Mouse (Mus musculus) intestine, embryonic 15.5 days (tissue): Measurements from ENCODE around the gene Pign. TPM values are rescaled to one million over a fixed set of nuclear protein-coding genes. Genes with fewer than 3 reads are reported as not detected.

ENCODE experiments used
- ATAC-seq: fragments of 200-750 bp; cut with Nextera tagmentation; 2 replicates; pipeline ENCODE4 v1.8.0; 2017; ENCODE audit warnings: moderate TSS enrichment, moderate library complexity
- H3K27ac ChIP-seq: fragments of 300-500 bp; sonication (generic); 2 replicates; pipeline ENCODE4 v1.5.1; 2015; ENCODE audit warnings: mild to moderate bottlenecking, inconsistent platforms
- H3K27me3 ChIP-seq: fragments of 300-500 bp; sonication (generic); replicated peaks from 2 replicates; pipeline ENCODE4 v1.6.1; 2015; ENCODE audit warnings: inconsistent platforms
- H3K36me3 ChIP-seq: fragments of 300-500 bp; sonication (generic); 2 replicates; pipeline ENCODE4 v1.6.1; 2015; ENCODE audit warnings: inconsistent platforms
- H3K4me1 ChIP-seq: fragments of 300-500 bp; sonication (generic); replicated peaks from 2 replicates; pipeline ENCODE4 v1.6.1; 2015; ENCODE audit warnings: inconsistent platforms
- H3K4me2 ChIP-seq: fragments of 300-500 bp; sonication (generic); replicated peaks from 2 replicates; pipeline ENCODE4 v1.6.1; 2015; ENCODE audit warnings: mild to moderate bottlenecking, inconsistent platforms
- H3K4me3 ChIP-seq: fragments of 300-500 bp; sonication (generic); replicated peaks from 2 replicates; pipeline ENCODE4 v1.5.1; 2015; ENCODE audit warnings: inconsistent platforms
- H3K9ac ChIP-seq: fragments of 300-500 bp; sonication (generic); 2 replicates; pipeline ENCODE4 v1.6.1; 2015; ENCODE audit warnings: inconsistent platforms
- H3K9me3 ChIP-seq: fragments of 300-500 bp; sonication (generic); 2 replicates; pipeline ENCODE4 v1.6.1; 2016; ENCODE audit warnings: inconsistent platforms
- WGBS: fragments of 180-500 bp; shearing (Covaris S2); methylation state at CpG from one replicate; pipeline ENCODE4 v1.1.7; 2015; 5-methylcytosine and 5-hydroxymethylcytosine counted together
- polyA plus RNA-seq: library from polyadenylated mRNA; unstranded; fragments of >200 nt; fragmentation: Nextera tagmentation; extraction: Ambion mirVana; gene quantifications from 2 replicates; pipeline ENCODE4 v1.2.1, GENCODE M21; 2015

Gene Pign
- polyA plus RNA-seq, 1 experiment from 2014 or later = 12.7 TPM

DNA sequence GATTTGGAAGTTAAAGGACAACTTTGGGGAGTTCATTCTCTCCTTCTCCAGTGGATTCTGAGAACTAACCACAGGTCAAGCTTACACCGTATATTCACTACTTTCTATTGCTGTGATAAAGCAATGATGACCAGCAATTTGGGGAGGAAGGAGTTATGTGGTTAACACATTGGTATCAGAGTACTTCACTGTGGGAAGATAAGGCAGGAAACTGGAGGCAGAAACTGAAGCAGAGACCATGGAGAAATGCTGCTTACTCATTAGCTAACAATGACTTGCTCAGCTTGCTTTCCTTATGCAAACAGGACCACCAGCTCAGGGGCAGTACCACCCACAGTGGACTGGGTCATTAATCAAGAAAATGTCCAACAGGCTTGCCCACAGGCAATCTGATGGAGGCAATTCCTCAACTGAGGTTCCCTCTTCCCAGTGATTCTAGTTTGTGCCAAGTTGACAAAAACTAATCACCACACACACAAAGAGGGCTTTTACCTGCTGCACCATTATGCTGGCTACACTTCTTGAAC lies 108.2 kb downstream of the Pign start:
- WGBS = 37% methylated on average over 1 of the region's 1 CpGs
- Histone ChIP-seq H3K9me3 (no peaks in the 10 kb centered on the region), H3K27me3 (no peaks in the 10 kb centered on the region), H3K4me1 (no peaks in the 10 kb centered on the region), H3K4me3 (no peak overlapping the region), H3K27ac (no peak overlapping the region), H3K9ac (no peak overlapping the region), H3K4me2 (no peak overlapping the region), H3K36me3 (no peaks in the 10 kb centered on the region)
- ATAC-seq = no peak

DNA sequence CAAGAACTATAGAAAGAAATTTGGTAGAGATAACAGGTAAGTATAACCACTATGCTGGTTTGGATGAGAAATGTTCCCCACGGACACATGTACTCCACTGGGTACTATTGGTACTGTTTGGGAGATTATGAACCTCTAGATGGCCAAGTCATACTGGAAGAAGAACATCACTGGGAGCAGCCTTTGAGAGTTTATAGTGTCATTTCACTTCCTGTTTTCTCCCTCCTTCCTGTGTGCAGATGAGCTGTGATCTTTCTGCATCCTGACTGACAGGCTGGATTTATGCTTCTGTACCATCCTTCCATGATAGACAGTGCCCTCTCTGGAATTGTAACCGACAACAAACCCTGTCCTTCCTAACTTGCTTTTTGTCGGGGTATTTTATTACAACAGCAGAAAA lies 110.3 kb downstream of the Pign start:
- Histone ChIP-seq H3K36me3 (no peaks in the 10 kb centered on the region), H3K4me2 (no peak overlapping the region), H3K9me3 (no peaks in the 10 kb centered on the region), H3K4me1 (no peaks in the 10 kb centered on the region), H3K9ac (no peak overlapping the region), H3K27ac (no peak overlapping the region), H3K27me3 (no peaks in the 10 kb centered on the region), H3K4me3 (no peak overlapping the region)
- 92% methylated on average over 3 of the region's 3 CpGs for WGBS
- no peak for ATAC-seq

DNA sequence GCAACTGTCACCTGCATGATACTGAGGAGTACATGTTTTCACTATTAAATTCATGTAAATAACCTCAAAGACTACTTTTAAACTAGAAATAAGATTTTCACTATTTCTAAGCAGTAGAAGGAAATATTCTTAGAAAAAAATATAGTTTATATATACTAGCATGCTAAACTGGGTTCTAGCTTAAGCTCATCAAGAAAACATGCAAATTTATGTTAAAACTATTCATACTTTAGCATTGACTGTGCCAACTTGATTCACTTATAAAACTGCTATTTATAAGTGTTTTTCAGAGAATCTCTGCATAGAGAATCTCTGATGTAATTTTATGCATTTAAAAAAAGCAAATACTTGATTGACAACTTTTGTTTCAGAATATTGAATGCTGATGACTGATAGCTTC lies 113.3 kb downstream of the Pign start:
- H3K36me3 ChIP-seq = no peaks in the 10 kb centered on the region
- H3K9me3 ChIP-seq = no peaks in the 10 kb centered on the region
- no peak for ATAC-seq
- no peaks in the 10 kb centered on the region for H3K27me3 ChIP-seq
- H3K4me3 ChIP-seq = no peak overlapping the region
- H3K27ac ChIP-seq = no peak overlapping the region
- H3K9ac ChIP-seq = no peak overlapping the region
- no peak overlapping the region for H3K4me2 ChIP-seq
- H3K4me1 ChIP-seq = no peaks in the 10 kb centered on the region

DNA sequence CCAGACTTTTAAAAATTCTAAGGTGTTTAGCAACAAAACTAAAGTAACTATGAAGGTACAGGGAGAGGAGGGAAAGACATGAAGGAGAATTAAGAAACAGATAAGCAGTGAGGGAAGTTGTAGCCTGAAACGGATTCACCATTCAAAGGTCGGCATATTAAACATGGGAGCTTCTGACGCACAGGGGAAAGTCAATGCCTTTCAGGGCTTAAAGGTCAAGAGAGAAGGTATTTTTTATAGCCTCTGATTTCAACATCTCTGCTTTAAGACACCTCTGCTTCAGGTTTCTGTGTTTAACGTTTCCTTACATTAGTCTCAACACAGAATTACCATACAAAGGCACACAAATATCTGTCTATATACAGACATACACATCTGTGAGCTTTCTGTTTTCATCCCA lies 113.8 kb downstream of the Pign start:
- H3K4me2 ChIP-seq = no peak overlapping the region
- H3K4me3 ChIP-seq = no peak overlapping the region
- no peak overlapping the region for H3K9ac ChIP-seq
- H3K36me3 ChIP-seq = no peaks in the 10 kb centered on the region
- WGBS = 61% methylated on average over 4 of the region's 4 CpGs
- H3K9me3 ChIP-seq = no peaks in the 10 kb centered on the region
- H3K27ac ChIP-seq = no peak overlapping the region
- no peaks in the 10 kb centered on the region for H3K4me1 ChIP-seq
- H3K27me3 ChIP-seq = no peaks in the 10 kb centered on the region
- ATAC-seq = peak; percentile 56; the same call in 1 of the 2 replicates

DNA sequence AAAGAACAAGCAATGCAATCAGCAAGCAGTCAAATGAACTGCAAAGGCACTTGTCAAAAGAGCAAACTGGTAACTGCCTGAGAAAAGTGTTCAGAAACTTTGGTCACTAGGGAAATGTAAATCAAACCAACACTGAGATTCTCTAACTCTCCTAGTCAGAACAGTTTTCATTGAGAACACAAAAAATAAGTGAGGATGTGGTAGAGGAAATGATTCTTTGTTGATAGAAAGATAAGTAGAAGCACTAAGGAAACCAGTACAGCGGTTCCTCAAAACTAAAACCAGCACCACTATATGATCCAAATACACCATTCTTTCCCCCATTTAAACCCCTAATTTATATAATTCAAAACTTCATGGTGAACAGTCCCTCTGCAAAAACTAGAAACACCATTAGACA lies 120.4 kb downstream of the Pign start:
- no peak for ATAC-seq
- 97% methylated on average over 1 of the region's 1 CpGs for WGBS
- Histone ChIP-seq H3K9me3 (no peaks in the 10 kb centered on the region), H3K4me1 (no peaks in the 10 kb centered on the region), H3K27ac (no peak overlapping the region), H3K27me3 (no peaks in the 10 kb centered on the region), H3K9ac (no peak overlapping the region), H3K4me3 (no peak overlapping the region), H3K4me2 (no peak overlapping the region), H3K36me3 (peaks cover 11% of the 10 kb centered on the region)

DNA sequence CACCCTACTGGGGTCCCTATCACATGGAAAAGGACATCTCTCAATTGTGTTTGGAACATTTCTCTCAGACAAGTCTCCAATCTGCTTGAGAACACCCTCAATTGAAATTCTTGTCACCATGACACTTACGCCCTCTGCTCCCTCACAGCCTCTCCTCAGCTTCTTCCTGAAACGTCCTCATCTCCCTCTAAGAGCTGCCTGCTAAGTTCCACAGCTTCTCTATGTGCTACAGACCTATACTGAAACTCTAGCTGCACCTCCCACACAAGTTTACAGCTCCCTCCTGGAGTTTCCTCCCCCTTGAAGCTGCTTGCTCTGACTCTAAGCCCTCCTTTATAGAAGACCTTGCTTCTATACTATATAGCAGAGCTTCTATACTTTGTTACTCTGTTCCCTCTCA lies 139.7 kb downstream of the Pign start:
- ATAC-seq = no peak
- H3K27ac ChIP-seq = no peak overlapping the region
- H3K4me2 ChIP-seq = no peak overlapping the region
- H3K4me1 ChIP-seq = no peaks in the 10 kb centered on the region
- H3K9ac ChIP-seq = no peak overlapping the region
- WGBS = 58% methylated on average over 2 of the region's 2 CpGs
- H3K36me3 ChIP-seq = no peaks in the 10 kb centered on the region
- H3K27me3 ChIP-seq = no peaks in the 10 kb centered on the region
- no peaks in the 10 kb centered on the region for H3K9me3 ChIP-seq
- no peak overlapping the region for H3K4me3 ChIP-seq

DNA sequence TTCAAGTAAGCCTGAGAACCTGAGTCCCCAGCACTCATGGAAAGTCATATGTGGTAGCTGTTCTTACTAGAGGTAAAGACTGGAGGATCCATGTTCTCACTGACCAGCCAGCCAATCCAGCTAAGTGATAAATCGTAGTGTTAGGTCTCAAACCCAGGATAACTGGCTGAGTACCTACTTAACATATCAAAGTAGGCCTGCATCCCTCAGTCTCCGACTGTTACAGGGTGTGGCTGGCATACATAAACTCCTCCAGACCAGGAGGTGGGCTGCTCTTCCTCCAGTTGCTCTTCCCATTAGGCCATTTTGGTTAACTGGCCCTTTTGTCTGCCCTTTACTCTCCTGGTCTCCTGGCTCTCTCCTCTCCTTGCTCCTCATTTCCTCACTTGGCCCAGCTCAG lies 141.2 kb downstream of the Pign start:
- no peak overlapping the region for H3K27ac ChIP-seq
- H3K4me2 ChIP-seq = no peak overlapping the region
- H3K9me3 ChIP-seq = no peaks in the 10 kb centered on the region
- ATAC-seq = no peak
- H3K4me1 ChIP-seq = no peaks in the 10 kb centered on the region
- 65% methylated on average over 2 of the region's 2 CpGs for WGBS
- no peak overlapping the region for H3K9ac ChIP-seq
- no peak overlapping the region for H3K4me3 ChIP-seq
- no peaks in the 10 kb centered on the region for H3K27me3 ChIP-seq
- no peaks in the 10 kb centered on the region for H3K36me3 ChIP-seq

DNA sequence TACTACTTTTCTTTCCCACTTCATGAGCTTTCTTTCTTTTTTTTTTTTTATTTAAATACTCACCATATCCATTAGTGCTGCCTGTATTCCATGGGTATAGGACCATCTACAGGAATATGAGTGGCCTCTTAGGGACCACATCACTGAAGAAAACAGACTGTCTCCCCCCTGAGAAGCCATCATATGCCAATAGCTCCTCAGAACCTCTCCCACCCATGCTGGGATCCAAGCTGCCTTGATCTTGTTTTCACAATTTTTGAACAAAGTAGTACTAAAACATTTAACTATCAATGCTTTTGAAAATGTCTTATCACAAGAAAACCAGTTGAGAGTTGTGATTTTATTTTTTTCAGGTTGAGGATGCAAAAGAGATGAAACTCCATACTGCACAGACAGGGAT lies 145.4 kb downstream of the Pign start:
- Histone ChIP-seq H3K4me1 (no peaks in the 10 kb centered on the region), H3K36me3 (no peaks in the 10 kb centered on the region), H3K27me3 (no peaks in the 10 kb centered on the region), H3K4me2 (no peak overlapping the region), H3K27ac (no peak overlapping the region), H3K9me3 (no peaks in the 10 kb centered on the region), H3K4me3 (no peak overlapping the region), H3K9ac (no peak overlapping the region)
- ATAC-seq = no peak

DNA sequence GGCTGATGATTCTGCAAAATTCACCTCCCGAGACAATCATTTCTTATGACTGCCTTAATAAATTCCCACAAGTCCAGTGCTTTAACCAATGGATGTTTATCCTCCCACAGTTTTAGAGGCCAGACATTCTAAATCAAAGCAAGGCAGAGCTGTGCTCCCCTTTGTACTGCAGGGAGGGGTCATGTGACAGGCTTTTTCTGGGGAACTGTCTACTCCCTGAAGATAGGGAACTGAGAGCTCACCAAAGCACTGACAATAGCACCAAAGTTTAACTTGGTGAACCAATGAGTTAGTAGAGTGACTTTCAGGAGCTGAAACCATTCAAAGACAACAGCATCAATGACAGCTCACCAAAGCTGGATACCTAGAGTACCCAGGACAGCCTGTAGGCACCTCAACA lies 156.4 kb downstream of the Pign start:
- ATAC-seq = no peak
- WGBS = 84% methylated on average over 1 of the region's 1 CpGs
- Histone ChIP-seq H3K9ac (no peak overlapping the region), H3K36me3 (no peaks in the 10 kb centered on the region), H3K4me3 (no peak overlapping the region), H3K4me2 (no peak overlapping the region), H3K27me3 (no peaks in the 10 kb centered on the region), H3K9me3 (no peaks in the 10 kb centered on the region), H3K4me1 (no peaks in the 10 kb centered on the region), H3K27ac (no peak overlapping the region)

DNA sequence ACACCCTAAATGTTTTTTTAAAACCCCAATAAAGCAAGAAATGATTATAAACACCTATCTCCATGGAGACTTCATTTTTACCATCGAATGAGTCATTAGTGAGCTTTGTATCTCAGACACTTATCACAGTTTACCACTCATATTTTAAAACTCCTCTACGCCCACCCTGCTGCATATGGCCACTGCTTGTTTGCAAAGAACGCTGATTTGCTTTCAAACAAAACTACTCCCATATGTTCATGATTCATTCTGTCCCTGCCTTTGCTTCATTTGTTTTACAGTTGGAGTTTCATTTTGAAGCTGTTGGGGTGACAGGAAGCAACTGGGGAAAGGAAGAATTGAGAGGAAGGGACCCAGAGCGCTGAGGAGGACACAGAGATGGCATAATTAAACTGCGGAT lies 170.9 kb downstream of the Pign start:
- H3K36me3 ChIP-seq = no peaks in the 10 kb centered on the region
- no peaks in the 10 kb centered on the region for H3K4me1 ChIP-seq
- no peak for ATAC-seq

DNA sequence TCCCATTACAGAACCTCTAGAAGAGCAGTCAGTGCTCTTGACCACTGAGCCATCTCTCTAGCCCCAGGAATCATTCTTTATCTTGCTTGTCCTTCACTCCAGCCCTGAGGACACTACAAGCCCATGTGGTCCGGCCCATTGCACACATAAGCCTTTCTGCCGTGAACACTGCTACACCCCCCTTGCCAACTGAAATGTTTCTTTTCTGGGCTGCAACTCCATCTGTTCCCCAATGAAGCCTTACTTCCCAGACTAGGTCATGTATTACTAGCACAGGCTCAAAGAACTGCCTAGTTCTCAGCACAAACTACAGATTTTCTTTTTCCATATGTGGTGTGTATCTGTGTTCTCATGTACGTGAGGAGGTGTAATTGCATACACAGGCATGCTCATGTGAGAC lies 174.0 kb downstream of the Pign start:
- H3K9ac ChIP-seq = no peak overlapping the region
- WGBS = 87% methylated on average over 3 of the region's 3 CpGs
- no peaks in the 10 kb centered on the region for H3K36me3 ChIP-seq
- H3K27ac ChIP-seq = no peak overlapping the region
- no peak overlapping the region for H3K4me2 ChIP-seq
- no peaks in the 10 kb centered on the region for H3K27me3 ChIP-seq
- H3K4me1 ChIP-seq = no peaks in the 10 kb centered on the region
- H3K9me3 ChIP-seq = no peaks in the 10 kb centered on the region
- no peak for ATAC-seq
- H3K4me3 ChIP-seq = no peak overlapping the region

More for the DNA sequence above, 170.9 kb downstream of the Pign start:
- Histone ChIP-seq H3K27me3 (no peaks in the 10 kb centered on the region), H3K9ac (no peak overlapping the region), H3K4me3 (no peak overlapping the region), H3K27ac (no peak overlapping the region), H3K9me3 (no peaks in the 10 kb centered on the region), H3K4me2 (no peak overlapping the region)
- WGBS = 72% methylated on average over 5 of the region's 5 CpGs

DNA sequence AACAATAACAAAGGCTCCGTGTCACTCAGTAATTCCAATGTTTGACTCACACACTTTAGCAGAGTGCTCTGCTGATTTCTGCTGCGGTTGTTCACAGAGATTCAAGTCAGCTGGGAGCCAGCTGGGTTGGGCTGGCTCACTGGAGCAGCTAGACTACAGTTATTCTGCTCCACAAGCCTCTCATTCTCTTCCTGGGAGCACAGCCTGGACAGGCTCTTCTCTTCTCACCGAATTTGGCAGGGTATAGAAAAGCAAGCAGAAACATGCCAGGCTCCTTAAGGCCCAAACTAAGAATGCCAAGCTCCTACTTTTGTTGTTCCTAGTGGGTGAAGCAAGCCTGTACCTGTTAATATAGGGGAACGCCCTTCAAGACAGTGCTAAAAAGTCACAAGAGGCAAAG lies 176.4 kb downstream of the Pign start:
- no peak overlapping the region for H3K27ac ChIP-seq
- WGBS = 54% methylated on average over 4 of the region's 4 CpGs
- no peak overlapping the region for H3K9ac ChIP-seq
- H3K4me2 ChIP-seq = no peak overlapping the region
- H3K9me3 ChIP-seq = no peaks in the 10 kb centered on the region
- H3K4me3 ChIP-seq = no peak overlapping the region
- ATAC-seq = no peak
- H3K4me1 ChIP-seq = no peaks in the 10 kb centered on the region
- no peaks in the 10 kb centered on the region for H3K27me3 ChIP-seq
- H3K36me3 ChIP-seq = no peaks in the 10 kb centered on the region
